Mouse (Mus musculus): ENCODE results near the gene Sumo2.

- no peak for TF ChIP-seq POLR2A (IDR thresholded peaks at IDR 0.05; ENCODE audit: insufficient read depth, low read length)
- TF ChIP-seq CTCF (IDR thresholded peaks at IDR 0.05; ENCODE audit: low read depth, low read length), result no peak
- no peak for TF ChIP-seq EP300 (IDR thresholded peaks at IDR 0.05; ENCODE audit: insufficient read depth, low read depth, low read length)
Observed at GRCm38 (mm10) chr11:115538045-115538444, 2.0 kb upstream of the Sumo2 start.
